ENCODE assay signal across 17 mouse cellular contexts in the genomic region with DNA sequence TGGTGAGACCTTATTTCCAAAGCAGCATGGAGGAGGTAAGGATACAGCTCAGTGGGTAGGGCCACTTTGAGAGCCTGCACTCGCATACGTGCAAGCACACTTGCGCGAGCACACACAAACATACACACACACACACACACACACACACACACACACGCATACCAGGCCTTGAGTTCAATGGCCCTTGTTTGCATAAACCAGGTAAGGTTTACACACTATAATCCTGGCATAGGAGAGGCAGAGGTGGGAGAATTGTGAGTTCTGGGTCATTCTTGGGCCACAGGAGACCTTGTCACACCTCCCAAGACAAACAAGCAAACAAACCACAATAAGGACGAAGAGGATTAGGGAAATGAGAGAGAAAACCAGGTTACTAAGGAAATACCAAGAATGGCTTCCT. TPM values are rescaled to one million over a fixed set of nuclear protein-coding genes. Genes with fewer than 3 reads are reported as not detected.
DNase-seq lines count a peak whose midpoint lies in the region; ATAC-seq lines count a peak whose summit lies in the region.
"Had no signal": no experiment of that assay in that cellular context is flagged by ENCODE, and none has a peak within 500 bp of the region (broad histone marks: within the 10 kb centered on the region; RNA-seq: fewer than 3 reads in every experiment).

No protein-coding gene starts in this region.

- peak overlapping the region; percentile 47 for H3K27ac ChIP-seq in heart, embryonic 12.5 days (ENCODE audit: poor library complexity, severe bottlenecking)
- H3K27ac ChIP-seq in lung, embryonic 16.5 days (ENCODE audit: low read length) = peak overlapping the region; percentile 90
- H3K27ac ChIP-seq: embryonic facial prominence, embryonic 12.5 days; forebrain, embryonic 13.5 days; midbrain, embryonic 15.5 days had no signal

- H3K36me3 ChIP-seq in heart, embryonic 12.5 days = peaks cover 68% of the 10 kb centered on the region
- H3K36me3 ChIP-seq in lung, embryonic 16.5 days (ENCODE audit: control insufficient read depth, insufficient read depth, low read length) = peaks cover 15% of the 10 kb centered on the region

- H3K27me3 ChIP-seq in heart, embryonic 12.5 days (replicated peaks) = no peaks in the 10 kb centered on the region
- H3K27me3 ChIP-seq in lung, embryonic 16.5 days (ENCODE audit: control insufficient read depth, insufficient read depth, low read depth, low read length) = no peaks in the 10 kb centered on the region
- H3K27me3 ChIP-seq: embryonic facial prominence, embryonic 12.5 days; forebrain, embryonic 13.5 days; midbrain, embryonic 15.5 days had no signal

- no peaks in the 10 kb centered on the region for H3K9me3 ChIP-seq in heart, embryonic 12.5 days (replicated peaks)
- no peaks in the 10 kb centered on the region for H3K9me3 ChIP-seq in lung, embryonic 16.5 days (ENCODE audit: control insufficient read depth, low read length)
- H3K9me3 ChIP-seq: embryonic facial prominence, embryonic 12.5 days; forebrain, embryonic 13.5 days; midbrain, embryonic 15.5 days had no signal

- H3K4me3 ChIP-seq in heart, embryonic 12.5 days = no peak overlapping the region
- H3K4me3 ChIP-seq in lung, embryonic 16.5 days (ENCODE audit: low read length) = no peak overlapping the region
- H3K4me3 ChIP-seq: embryonic facial prominence, embryonic 12.5 days; erythroblast, embryonic 14.5 days; forebrain, embryonic 13.5 days; midbrain, embryonic 15.5 days; myocyte had no signal

- no peak for ATAC-seq in heart, embryonic 12.5 days (ENCODE audit: insufficient number of reproducible peaks, low FRiP score)
- peak; percentile 39 for ATAC-seq in lung, embryonic 16.5 days (ENCODE audit: low read depth)
- ATAC-seq: forebrain, embryonic 13.5 days; midbrain, embryonic 15.5 days had no signal

- H3K9ac ChIP-seq in heart, embryonic 12.5 days = no peak overlapping the region
- no peak overlapping the region for H3K9ac ChIP-seq in lung, embryonic 16.5 days (ENCODE audit: low read length)
- H3K9ac ChIP-seq: embryonic facial prominence, embryonic 12.5 days; forebrain, embryonic 13.5 days; midbrain, embryonic 15.5 days had no signal

- no peak for DNase-seq in heart, adult 11 months
- peak; percentile 27 for DNase-seq in kidney, adult 9 months
- no peak for DNase-seq in kidney, postnatal 4 days
- no peak for DNase-seq in lung, postnatal 14 days
- no peak for DNase-seq in right cerebral cortex, adult 2 months (ENCODE audit: low spot score in 2 of 2)
- DNase-seq: adrenal gland, postnatal 25 days; B cell, adult 2 months; cerebellum, adult 11 months; liver; thymus, adult 2 months had no signal

- 0 out of 2 replicates have a peak overlapping the region, but pooled peaks have one; percentile 15 for H3K4me2 ChIP-seq in heart, embryonic 12.5 days
- H3K4me2 ChIP-seq in lung, embryonic 16.5 days (ENCODE audit: low read depth, low read length) = 0 out of 2 replicates have a peak overlapping the region, but pooled peaks have one; percentile 14
- H3K4me2 ChIP-seq: embryonic facial prominence, embryonic 12.5 days; forebrain, embryonic 13.5 days; midbrain, embryonic 15.5 days had no signal

- peaks cover 28% of the 10 kb centered on the region for H3K4me1 ChIP-seq in heart, embryonic 12.5 days (replicated peaks)
- peaks cover 12% of the 10 kb centered on the region; the same call in 1 of the 2 replicates for H3K4me1 ChIP-seq in lung, embryonic 16.5 days (replicated peaks; ENCODE audit: control insufficient read depth, insufficient read depth, low read length)
- H3K4me1 ChIP-seq: forebrain, embryonic 13.5 days; midbrain, embryonic 15.5 days had no signal

- WGBS in heart, embryonic 12.5 days = 96% methylated on average over 6 of the region's 6 CpGs
- 76% methylated on average over 6 of the region's 6 CpGs for WGBS in lung, embryonic 16.5 days

RNA-seq across cellular contexts. Expression of a gene that starts 22.0 kb away (rescaled TPM):
- polyA plus RNA-seq in heart, embryonic 12.5 days (2016; fragmentation: Nextera tagmentation; extraction: Ambion mirVana) = 27.6 and 29.8 TPM in 2 replicates
- polyA plus RNA-seq in lung, embryonic 16.5 days (2015; fragmentation: Nextera tagmentation; extraction: Ambion mirVana) = 17.1 and 18.6 TPM in 2 replicates

RNA-seq across cellular contexts. Expression of a gene that starts 26.3 kb away (rescaled TPM):
- 23.9 and 24.0 TPM in 2 replicates for polyA plus RNA-seq in heart, embryonic 12.5 days (2016; fragmentation: Nextera tagmentation; extraction: Ambion mirVana)
- polyA plus RNA-seq in lung, embryonic 16.5 days (2015; fragmentation: Nextera tagmentation; extraction: Ambion mirVana) = 23.0 and 25.6 TPM in 2 replicates

RNA-seq across cellular contexts. Expression of a gene that starts 31.0 kb away (rescaled TPM):
- polyA plus RNA-seq in heart, embryonic 12.5 days (2016; fragmentation: Nextera tagmentation; extraction: Ambion mirVana) = 13.5 and 13.6 TPM in 2 replicates
- polyA plus RNA-seq in lung, embryonic 16.5 days (2015; fragmentation: Nextera tagmentation; extraction: Ambion mirVana) = 29.4 and 32.7 TPM in 2 replicates

RNA-seq across cellular contexts. Expression of a gene that starts 31.3 kb away (rescaled TPM):
- polyA plus RNA-seq in heart, embryonic 12.5 days (2016; fragmentation: Nextera tagmentation; extraction: Ambion mirVana) = 490 and 502 TPM in 2 replicates
- 599 and 611 TPM in 2 replicates for polyA plus RNA-seq in lung, embryonic 16.5 days (2015; fragmentation: Nextera tagmentation; extraction: Ambion mirVana)

RNA-seq across cellular contexts. Expression of a gene that starts 43.5 kb away (rescaled TPM):
- polyA plus RNA-seq in heart, embryonic 12.5 days (2016; fragmentation: Nextera tagmentation; extraction: Ambion mirVana) = 8.5 and 8.6 TPM in 2 replicates
- 11.2 and 12.0 TPM in 2 replicates for polyA plus RNA-seq in lung, embryonic 16.5 days (2015; fragmentation: Nextera tagmentation; extraction: Ambion mirVana)
